Mouse (Mus musculus): ENCODE measurements around the gene Pkd2l1. TPM values are rescaled to one million over a fixed set of nuclear protein-coding genes. Genes with fewer than 3 reads are reported as not detected.

Pkd2l1 gene
- polyA plus RNA-seq, 1 experiment from 2014 or later: not detected

DNA sequence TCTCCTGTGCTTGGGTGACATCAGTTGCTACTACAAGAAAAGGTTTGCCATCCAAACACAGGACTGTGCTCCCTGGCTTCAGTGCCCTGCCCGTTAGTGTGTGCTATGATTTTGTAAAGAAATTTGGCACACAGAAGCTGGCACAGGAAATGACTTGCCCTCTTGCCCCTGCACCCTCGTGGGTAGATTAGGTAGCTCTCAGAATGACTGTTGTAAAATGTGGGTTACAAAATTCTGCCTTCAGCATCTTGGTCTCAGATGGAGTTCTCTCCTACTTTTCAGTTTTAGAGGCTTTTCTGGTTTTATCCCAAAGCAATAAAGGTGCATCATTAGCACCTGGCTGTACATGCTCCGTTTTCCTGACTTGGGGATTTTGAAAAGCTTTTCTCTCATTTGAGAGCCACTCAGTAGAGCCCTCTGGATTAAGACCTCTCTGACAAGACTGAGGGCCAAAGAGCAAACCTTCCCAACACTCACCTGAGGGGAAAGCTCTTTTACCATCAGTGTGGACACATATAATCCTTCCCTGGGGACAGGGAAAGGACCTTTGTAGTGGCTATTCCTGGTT lies 25.8 kb upstream of the Pkd2l1 start:
- Histone ChIP-seq H3K36me3 (ENCODE audit: control insufficient read depth, insufficient read depth, low read length) (no peaks in the 10 kb centered on the region), H3K9ac (ENCODE audit: low read length) (no peak overlapping the region), H3K27me3 (ENCODE audit: control insufficient read depth, insufficient read depth, low read length) (no peaks in the 10 kb centered on the region; the same call in 1 of the 2 replicates), H3K4me1 (ENCODE audit: control insufficient read depth in 2 of 2, insufficient read depth in 2 of 2, low read length in 2 of 2) (no peaks in the 10 kb centered on the region), H3K4me2 (ENCODE audit: low read length) (no peak overlapping the region), H3K9me3 (ENCODE audit: control insufficient read depth, low read length) (no peaks in the 10 kb centered on the region), H3K4me3 (ENCODE audit: control insufficient read depth in 1 of 2, insufficient read depth in 1 of 2, low read depth in 1 of 2, low read length in 2 of 2) (no peak overlapping the region), H3K27ac (replicated peaks in 1 of 2; ENCODE audit: control insufficient read depth in 1 of 2, insufficient read depth in 1 of 2, low read depth in 2 of 2, low read length in 2 of 2) (no peak overlapping the region)
- 61% methylated on average over 3 of the region's 3 CpGs for WGBS
- ATAC-seq (ENCODE audit: insufficient number of reproducible peaks, insufficient read depth, low FRiP score, low read depth): no peak

- 60% methylated on average over 12 of the region's 12 CpGs for WGBS
- no peaks in the 10 kb centered on the region; the same call in 1 of the 2 replicates for H3K27me3 ChIP-seq (ENCODE audit: control insufficient read depth, insufficient read depth, low read length)
- no peak overlapping the region for H3K9ac ChIP-seq (ENCODE audit: low read length)
- H3K4me1 ChIP-seq (ENCODE audit: control insufficient read depth in 2 of 2, insufficient read depth in 2 of 2, low read length in 2 of 2): no peaks in the 10 kb centered on the region
- H3K27ac ChIP-seq (replicated peaks in 1 of 2; ENCODE audit: control insufficient read depth in 1 of 2, insufficient read depth in 1 of 2, low read depth in 2 of 2, low read length in 2 of 2): no peak overlapping the region
- H3K4me2 ChIP-seq (ENCODE audit: low read length): no peak overlapping the region
- ATAC-seq (ENCODE audit: insufficient number of reproducible peaks, insufficient read depth, low FRiP score, low read depth): no peak
- no peaks in the 10 kb centered on the region for H3K9me3 ChIP-seq (ENCODE audit: control insufficient read depth, low read length)
- no peaks in the 10 kb centered on the region for H3K36me3 ChIP-seq (ENCODE audit: control insufficient read depth, insufficient read depth, low read length)
- H3K4me3 ChIP-seq (ENCODE audit: control insufficient read depth in 1 of 2, insufficient read depth in 1 of 2, low read depth in 1 of 2, low read length in 2 of 2): no peak overlapping the region
Observed at GRCm38 (mm10) chr19:44215255-44215654, 23.0 kb upstream of the Pkd2l1 start.

DNA sequence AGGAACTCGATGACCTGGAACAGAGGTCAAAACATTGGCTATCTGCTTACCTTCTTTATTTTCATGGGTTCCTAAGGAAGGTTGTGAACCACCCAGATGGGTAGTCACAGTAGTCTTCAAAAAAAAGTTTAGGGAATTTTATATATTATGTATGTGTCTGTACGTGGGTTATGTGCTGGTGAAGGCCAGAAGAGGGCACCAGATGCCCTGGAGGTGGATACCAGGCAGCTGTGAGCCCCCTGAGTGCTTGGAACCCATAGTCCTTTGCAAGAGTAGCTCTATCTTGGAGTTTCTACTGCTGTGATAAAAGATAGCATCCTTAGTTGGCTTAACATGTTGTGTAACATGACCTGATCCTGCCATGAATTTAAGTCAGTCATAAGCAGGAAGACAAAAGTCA lies 14.8 kb upstream of the Pkd2l1 start:
- no peaks in the 10 kb centered on the region for H3K27me3 ChIP-seq (ENCODE audit: control insufficient read depth, insufficient read depth, low read length)
- H3K4me3 ChIP-seq (ENCODE audit: control insufficient read depth in 1 of 2, insufficient read depth in 1 of 2, low read depth in 1 of 2, low read length in 2 of 2): no peak overlapping the region
- H3K9ac ChIP-seq (ENCODE audit: low read length): no peak overlapping the region
- H3K9me3 ChIP-seq (ENCODE audit: control insufficient read depth, low read length): no peaks in the 10 kb centered on the region
- no peaks in the 10 kb centered on the region for H3K36me3 ChIP-seq (ENCODE audit: control insufficient read depth, insufficient read depth, low read length)
- H3K4me2 ChIP-seq (ENCODE audit: low read length): no peak overlapping the region
- WGBS: 66% methylated on average over 2 of the region's 2 CpGs
- H3K4me1 ChIP-seq (ENCODE audit: control insufficient read depth in 2 of 2, insufficient read depth in 2 of 2, low read length in 2 of 2): no peaks in the 10 kb centered on the region
- no peak overlapping the region for H3K27ac ChIP-seq (replicated peaks in 1 of 2; ENCODE audit: control insufficient read depth in 1 of 2, insufficient read depth in 1 of 2, low read depth in 2 of 2, low read length in 2 of 2)
- ATAC-seq (ENCODE audit: insufficient number of reproducible peaks, insufficient read depth, low FRiP score, low read depth): no peak

DNA sequence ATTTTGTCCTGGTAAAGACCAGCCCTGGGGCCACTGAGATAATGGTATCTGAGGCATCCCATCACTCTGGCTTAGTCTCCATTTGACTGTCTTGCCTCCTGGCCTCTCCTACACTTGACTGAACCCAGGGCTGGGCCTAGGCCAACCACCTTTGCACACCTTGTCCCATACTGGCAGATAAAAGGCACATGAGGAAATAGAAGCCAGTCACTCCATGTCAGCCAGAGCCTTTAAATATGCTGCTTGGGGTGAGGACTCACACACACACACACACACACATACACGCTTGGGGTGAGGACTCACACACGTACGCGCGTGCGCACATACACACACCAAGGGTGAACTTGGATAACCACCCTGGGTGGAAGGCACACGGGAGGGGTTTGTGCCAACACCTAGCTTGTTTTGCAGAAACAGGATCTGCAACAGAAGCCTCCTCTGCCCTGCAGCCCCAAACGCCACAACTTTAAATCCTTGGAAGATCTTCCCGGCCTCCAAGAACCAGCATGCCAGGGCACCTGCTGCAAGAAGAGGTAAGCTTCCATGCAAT lies 10.8 kb upstream of the Pkd2l1 start, which contains the start of gene Scd3:
Gene Scd3, plus strand, starts transcription at position 255 of the 550 bp plus-strand sequence.
- no peaks in the 10 kb centered on the region for H3K27me3 ChIP-seq (ENCODE audit: control insufficient read depth, insufficient read depth, low read length)
- H3K9me3 ChIP-seq (ENCODE audit: control insufficient read depth, low read length): no peaks in the 10 kb centered on the region
- H3K36me3 ChIP-seq (ENCODE audit: control insufficient read depth, insufficient read depth, low read length): no peaks in the 10 kb centered on the region
- H3K4me1 ChIP-seq (ENCODE audit: control insufficient read depth in 2 of 2, insufficient read depth in 2 of 2, low read length in 2 of 2): no peaks in the 10 kb centered on the region
- H3K9ac ChIP-seq (ENCODE audit: low read length): no peak within 1 kb of the TSS
- ATAC-seq (ENCODE audit: insufficient number of reproducible peaks, insufficient read depth, low FRiP score, low read depth): no peak
- no peak within 1 kb of the TSS for H3K4me2 ChIP-seq (ENCODE audit: low read length)
- no peak within 1 kb of the TSS for H3K4me3 ChIP-seq (ENCODE audit: control insufficient read depth in 1 of 2, insufficient read depth in 1 of 2, low read depth in 1 of 2, low read length in 2 of 2)
- 91% methylated on average over 9 of the region's 9 CpGs for WGBS
- no peak within 1 kb of the TSS for H3K27ac ChIP-seq (replicated peaks in 1 of 2; ENCODE audit: control insufficient read depth in 1 of 2, insufficient read depth in 1 of 2, low read depth in 2 of 2, low read length in 2 of 2)

- no peak overlapping the region for H3K4me2 ChIP-seq (ENCODE audit: low read length)
Observed at GRCm38 (mm10) chr19:44198964-44199363, 6.7 kb upstream of the Pkd2l1 start.

DNA sequence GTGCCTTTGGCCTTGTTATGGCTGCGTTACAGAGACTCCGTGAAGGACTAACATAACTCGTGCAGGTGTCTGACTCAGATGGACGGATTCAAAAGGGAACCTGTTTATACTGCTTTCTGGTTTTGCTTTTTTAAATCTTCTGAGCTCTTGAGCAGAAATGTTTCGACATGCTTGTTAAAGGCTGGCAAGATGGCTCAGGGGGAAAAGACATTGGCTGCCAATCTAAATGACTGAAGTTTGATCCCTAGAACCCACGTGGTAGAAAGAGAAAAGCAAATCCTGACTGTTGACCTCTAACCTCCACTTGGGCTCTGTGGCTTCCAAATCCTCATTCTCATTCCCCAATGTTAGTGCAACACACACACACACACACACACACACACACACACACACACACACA lies 6.3 kb upstream of the Pkd2l1 start:
- 88% methylated on average over 6 of the region's 6 CpGs for WGBS
- Histone ChIP-seq H3K9ac (ENCODE audit: low read length) (no peak overlapping the region), H3K9me3 (ENCODE audit: control insufficient read depth, low read length) (no peaks in the 10 kb centered on the region), H3K27me3 (ENCODE audit: control insufficient read depth, insufficient read depth, low read length) (no peaks in the 10 kb centered on the region), H3K4me1 (ENCODE audit: control insufficient read depth in 2 of 2, insufficient read depth in 2 of 2, low read length in 2 of 2) (no peaks in the 10 kb centered on the region), H3K36me3 (ENCODE audit: control insufficient read depth, insufficient read depth, low read length) (no peaks in the 10 kb centered on the region), H3K4me3 (ENCODE audit: control insufficient read depth in 1 of 2, insufficient read depth in 1 of 2, low read depth in 1 of 2, low read length in 2 of 2) (no peak overlapping the region), H3K4me2 (ENCODE audit: low read length) (no peak overlapping the region), H3K27ac (replicated peaks in 1 of 2; ENCODE audit: control insufficient read depth in 1 of 2, insufficient read depth in 1 of 2, low read depth in 2 of 2, low read length in 2 of 2) (no peak overlapping the region)
- no peak for ATAC-seq (ENCODE audit: insufficient number of reproducible peaks, insufficient read depth, low FRiP score, low read depth)

More at GRCm38 (mm10) chr19:44198964-44199363, 6.7 kb upstream of the Pkd2l1 start:
- 67% methylated on average over 2 of the region's 2 CpGs for WGBS
- Histone ChIP-seq H3K4me1 (ENCODE audit: control insufficient read depth in 2 of 2, insufficient read depth in 2 of 2, low read length in 2 of 2) (no peaks in the 10 kb centered on the region), H3K36me3 (ENCODE audit: control insufficient read depth, insufficient read depth, low read length) (no peaks in the 10 kb centered on the region), H3K9ac (ENCODE audit: low read length) (no peak overlapping the region), H3K27ac (replicated peaks in 1 of 2; ENCODE audit: control insufficient read depth in 1 of 2, insufficient read depth in 1 of 2, low read depth in 2 of 2, low read length in 2 of 2) (no peak overlapping the region), H3K4me3 (ENCODE audit: control insufficient read depth in 1 of 2, insufficient read depth in 1 of 2, low read depth in 1 of 2, low read length in 2 of 2) (no peak overlapping the region), H3K9me3 (ENCODE audit: control insufficient read depth, low read length) (no peaks in the 10 kb centered on the region), H3K27me3 (ENCODE audit: control insufficient read depth, insufficient read depth, low read length) (no peaks in the 10 kb centered on the region)
- no peak for ATAC-seq (ENCODE audit: insufficient number of reproducible peaks, insufficient read depth, low FRiP score, low read depth)

DNA sequence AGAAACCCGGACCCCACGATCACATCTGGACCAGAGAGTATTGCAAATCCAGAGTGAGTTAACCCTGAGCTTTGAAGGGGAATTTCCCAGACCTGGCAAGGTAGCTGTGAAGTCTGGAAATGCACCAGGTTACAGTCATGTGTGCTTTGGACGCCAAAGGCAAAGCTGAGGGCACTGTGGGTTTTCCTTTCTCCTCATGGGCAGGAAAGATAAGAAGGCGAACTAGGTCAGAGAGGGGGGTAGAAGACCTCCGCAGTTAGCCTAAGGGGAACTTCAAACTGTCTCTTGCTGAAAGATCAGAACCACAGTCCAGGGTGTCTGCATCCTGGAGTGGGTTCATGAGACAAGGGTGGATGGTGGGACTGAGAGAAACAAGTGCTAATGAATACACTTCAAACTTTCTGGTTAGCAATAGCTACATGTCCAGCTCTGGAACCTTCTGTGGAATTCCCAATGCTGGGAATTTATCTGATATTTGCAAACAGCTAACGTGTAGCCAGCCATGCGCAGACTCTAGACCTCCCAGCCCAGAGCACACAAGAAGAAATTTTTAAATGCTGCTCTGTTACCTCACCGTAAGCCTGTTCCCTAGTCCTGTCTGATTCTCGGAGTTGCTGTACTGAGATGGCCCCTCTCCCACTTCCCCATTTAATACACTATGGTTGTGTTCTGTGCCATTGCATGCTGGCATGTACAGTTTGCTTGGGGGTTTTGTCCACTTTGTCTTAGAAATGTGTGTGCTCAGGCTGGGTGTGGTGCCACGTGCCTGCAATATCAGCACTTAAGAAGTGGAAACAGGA lies 5.0 kb upstream of the Pkd2l1 start:
- no peak for ATAC-seq (ENCODE audit: insufficient number of reproducible peaks, insufficient read depth, low FRiP score, low read depth)
- no peak overlapping the region for H3K4me3 ChIP-seq (ENCODE audit: control insufficient read depth in 1 of 2, insufficient read depth in 1 of 2, low read depth in 1 of 2, low read length in 2 of 2)
- 71% methylated on average over 10 of the region's 10 CpGs for WGBS
- no peaks in the 10 kb centered on the region for H3K4me1 ChIP-seq (ENCODE audit: control insufficient read depth in 2 of 2, insufficient read depth in 2 of 2, low read length in 2 of 2)
- H3K27me3 ChIP-seq (ENCODE audit: control insufficient read depth, insufficient read depth, low read length): no peaks in the 10 kb centered on the region
- no peaks in the 10 kb centered on the region for H3K9me3 ChIP-seq (ENCODE audit: control insufficient read depth, low read length)
- H3K4me2 ChIP-seq (ENCODE audit: low read length): no peak overlapping the region
- no peak overlapping the region for H3K27ac ChIP-seq (replicated peaks in 1 of 2; ENCODE audit: control insufficient read depth in 1 of 2, insufficient read depth in 1 of 2, low read depth in 2 of 2, low read length in 2 of 2)
- no peaks in the 10 kb centered on the region for H3K36me3 ChIP-seq (ENCODE audit: control insufficient read depth, insufficient read depth, low read length)
- H3K9ac ChIP-seq (ENCODE audit: low read length): no peak overlapping the region
